16 mouse cellular contexts compared by ENCODE assay signal in the genomic region with DNA sequence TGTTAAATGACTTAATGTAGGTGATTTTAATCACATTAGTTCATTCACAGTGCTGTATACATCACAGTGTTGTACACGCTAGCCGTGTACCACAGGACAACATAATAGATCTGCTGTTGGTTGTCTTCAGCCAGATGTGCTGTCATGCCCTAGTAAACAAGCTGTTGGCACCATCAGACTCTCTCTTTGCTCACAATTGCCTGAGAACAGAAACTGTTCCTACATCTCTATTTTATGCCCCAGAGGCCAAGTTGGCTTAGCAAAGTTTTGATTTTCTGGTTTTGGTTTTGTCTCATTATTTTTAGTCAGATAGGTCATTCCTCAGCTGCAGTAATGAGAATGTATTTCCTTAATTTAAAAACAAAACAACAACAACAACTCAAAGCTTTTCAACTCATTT. TPM values are rescaled to one million over a fixed set of nuclear protein-coding genes. Genes with fewer than 3 reads are reported as not detected.
DNase-seq lines count a peak whose midpoint lies in the region; TF ChIP-seq lines count a peak whose summit lies in the region.
"Had no signal": no experiment of that assay in that cellular context is flagged by ENCODE, and none has a peak within 500 bp of the region (broad histone marks: within the 10 kb centered on the region; RNA-seq: fewer than 3 reads in every experiment).

No protein-coding gene starts in this region.

- no peaks in the 10 kb centered on the region for H3K79me2 ChIP-seq in liver, adult 2 months (ENCODE audit: control insufficient read depth, insufficient read depth, low read length)
- peaks cover 58% of the 10 kb centered on the region for H3K79me2 ChIP-seq in macrophage (ENCODE audit: inconsistent target)

- TF ChIP-seq POLR2A in liver, adult 2 months (IDR thresholded peaks at IDR 0.05; ENCODE audit: extremely low read depth, insufficient read depth, low read length) = no peak
- TF ChIP-seq POLR2A in bone marrow macrophage, adult 2 months (IDR thresholded peaks at IDR 0.05; ENCODE audit: borderline replicate concordance, low read depth, low read length) = no peak

- no peaks in the 10 kb centered on the region; the same call in 1 of the 2 replicates for H3K36me3 ChIP-seq in liver, adult 2 months (ENCODE audit: control insufficient read depth, insufficient read depth, low read length)
- peaks cover 8% of the 10 kb centered on the region for H3K36me3 ChIP-seq in macrophage (ENCODE audit: inconsistent target)
- peaks cover 46% of the 10 kb centered on the region for H3K36me3 ChIP-seq in forebrain, embryonic 10.5 days (replicated peaks)

- 77% methylated on average over 2 of the region's 2 CpGs for WGBS in liver, adult 2 months
- 63% methylated on average over 2 of the region's 2 CpGs for WGBS in macrophage (ENCODE audit: missing documents)
- WGBS in forebrain, embryonic 10.5 days = 95% methylated on average over 2 of the region's 2 CpGs

- intact Hi-C loops in heart, postnatal 36 days (cut with DNase I) = no loop called here

- no peak for TF ChIP-seq CTCF in liver, adult 2 months (IDR thresholded peaks at IDR 0.05; ENCODE audit: low read depth, low read length)
- TF ChIP-seq CTCF in bone marrow macrophage, adult 2 months (IDR thresholded peaks at IDR 0.05; ENCODE audit: low read depth, low read length) = no peak

- no peak for DNase-seq in liver, adult 2 months (ENCODE audit: extremely low read depth, low read depth, low spot score)
- DNase-seq in liver = no peak
- DNase-seq in CD4-positive helper T cell, adult 2 months (ENCODE audit: low read depth, low spot score) = peak; percentile 49
- no peak for DNase-seq in ovary, postnatal 36 days (ENCODE audit: low spot score)
- DNase-seq in forebrain, embryonic 10.5 days (ENCODE audit: extremely low spot score, low spot score) = no peak
- no peak for DNase-seq in heart, postnatal 36 days
- DNase-seq: adrenal gland, postnatal 14 days; kidney, postnatal 14 days had no signal

- peak overlapping the region; percentile 34 for H3K4me3 ChIP-seq in liver, adult 2 months (ENCODE audit: insufficient read depth, low read depth, low read length)
- H3K4me3 ChIP-seq in bone marrow macrophage, adult 2 months (ENCODE audit: insufficient read depth, low read length) = peak overlapping the region; percentile 68
- peak overlapping the region; percentile 64 for H3K4me3 ChIP-seq in macrophage (ENCODE audit: inconsistent target)
- H3K4me3 ChIP-seq in forebrain, embryonic 10.5 days = no peak overlapping the region
- H3K4me3 ChIP-seq: embryonic facial prominence, embryonic 13.5 days; forebrain, embryonic 13.5 days; limb, embryonic 13.5 days had no signal

- no peak overlapping the region for H3K27ac ChIP-seq in liver, adult 2 months (replicated peaks; ENCODE audit: insufficient read depth, low read depth, low read length)
- H3K27ac ChIP-seq in bone marrow macrophage, adult 2 months (ENCODE audit: insufficient read depth, low read depth, low read length) = peak overlapping the region; percentile 93
- H3K27ac ChIP-seq in macrophage = peak overlapping the region; percentile 98
- no peak overlapping the region for H3K27ac ChIP-seq in forebrain, embryonic 10.5 days
- H3K27ac ChIP-seq: embryonic facial prominence, embryonic 13.5 days; forebrain, embryonic 13.5 days; limb, embryonic 13.5 days had no signal

- peaks cover 5% of the 10 kb centered on the region for H3K4me1 ChIP-seq in liver, adult 2 months (ENCODE audit: control insufficient read depth, insufficient read depth, low read length)
- H3K4me1 ChIP-seq in bone marrow macrophage, adult 2 months (ENCODE audit: control insufficient read depth, insufficient read depth, low read length) = peaks cover 46% of the 10 kb centered on the region
- H3K4me1 ChIP-seq in forebrain, embryonic 10.5 days = peaks cover 7% of the 10 kb centered on the region; the same call in 1 of the 2 replicates

- H3K9ac ChIP-seq in liver, adult 2 months (ENCODE audit: low read depth, low read length) = no peak overlapping the region
- H3K9ac ChIP-seq: embryonic facial prominence, embryonic 13.5 days; forebrain, embryonic 13.5 days; limb, embryonic 13.5 days had no signal

- H3K27me3 ChIP-seq in liver, adult 2 months (ENCODE audit: control insufficient read depth, insufficient read depth, low read length) = no peaks in the 10 kb centered on the region
- no peaks in the 10 kb centered on the region for H3K27me3 ChIP-seq in forebrain, embryonic 10.5 days (ENCODE audit: poor library complexity, severe bottlenecking)
- H3K27me3 ChIP-seq: embryonic facial prominence, embryonic 13.5 days; forebrain, embryonic 13.5 days; limb, embryonic 13.5 days had no signal

- H3K9me3 ChIP-seq in forebrain, embryonic 10.5 days = no peaks in the 10 kb centered on the region
- H3K9me3 ChIP-seq: embryonic facial prominence, embryonic 13.5 days; forebrain, embryonic 13.5 days; limb, embryonic 13.5 days had no signal

RNA-seq across cellular contexts. Expression of a gene that starts 0.7 kb away (rescaled TPM):
- 0.13 and 0.18 TPM in 2 replicates for total RNA-seq in liver, adult 2 months (2014; rRNA removed)
- polyA plus RNA-seq in liver, adult 2 months (2012; rRNA removed) = 0.04 and 0.23 TPM in 2 replicates
- polyA plus RNA-seq in bone marrow macrophage, adult 2 months (2012; ENCODE audit: insufficient read depth, insufficient read length, missing spikeins) = 30.8 and 33.9 TPM in 2 replicates
- total RNA-seq in macrophage (2018; cell fraction: chromatin; rRNA removed) = 10 to 100 TPM in 21 of 26 experiments, 1 to 10 TPM in 5; 2.7 to 35.0 (median 22.9) TPM
- 10 to 100 TPM in 25 of 26 experiments, 1 to 10 TPM in 1; 7.8 to 17.8 (median 14.0) TPM for total RNA-seq in macrophage (2018; cell fraction: cytosol; rRNA removed)
- total RNA-seq in macrophage (2018; cell fraction: nucleus; rRNA removed) = 10 to 100 TPM in 24 of 26 experiments, 1 to 10 TPM in 2; 5.1 to 44.0 (median 21.8) TPM
- polyA plus RNA-seq in macrophage (2018) = 12.0 to 26.9 TPM (median 22.2 TPM) in 3 replicates
- polyA plus RNA-seq in forebrain, embryonic 10.5 days (2016; fragmentation: Nextera tagmentation; extraction: Ambion mirVana) = 0.79 and 0.86 TPM in 2 replicates
- under 1 TPM; 0.11 TPM for total RNA-seq in heart, postnatal 36 days (2021)
- total RNA-seq: adrenal gland, postnatal 14 days; midbrain, postnatal 0 days had no signal

RNA-seq across cellular contexts. Expression of a gene that starts 0.7 kb away (rescaled TPM):
- total RNA-seq in liver, adult 2 months (2014; rRNA removed) = 2.1 and 2.6 TPM in 2 replicates
- 0.72 and 1.5 TPM in 2 replicates for polyA plus RNA-seq in liver, adult 2 months (2012; rRNA removed)
- polyA plus RNA-seq in bone marrow macrophage, adult 2 months (2012; ENCODE audit: insufficient read depth, insufficient read length, missing spikeins) = 423 and 440 TPM in 2 replicates
- 100 to 1,000 TPM in 16 of 26 experiments, 10 to 100 TPM in 10; 15.8 to 244 (median 113) TPM for total RNA-seq in macrophage (2018; cell fraction: chromatin; rRNA removed)
- total RNA-seq in macrophage (2018; cell fraction: cytosol; rRNA removed) = 100 to 1,000 TPM; 334 to 519 (median 442) TPM
- total RNA-seq in macrophage (2018; cell fraction: nucleus; rRNA removed) = 100 to 1,000 TPM in 25 of 26 experiments, 10 to 100 TPM in 1; 94.6 to 560 (median 329) TPM
- polyA plus RNA-seq in macrophage (2018) = 439 to 590 TPM (median 443 TPM) in 3 replicates
- polyA plus RNA-seq in forebrain, embryonic 10.5 days (2016; fragmentation: Nextera tagmentation; extraction: Ambion mirVana) = 2.1 and 2.6 TPM in 2 replicates
- total RNA-seq in heart, postnatal 36 days (2021) = 1 to 10 TPM; 3.1 to 3.7 TPM

RNA-seq across cellular contexts. Expression of a gene that starts 6.2 kb away (rescaled TPM):
- total RNA-seq in liver, adult 2 months (2014; rRNA removed) = 0.54 and 0.65 TPM in 2 replicates
- polyA plus RNA-seq in liver, adult 2 months (2012; rRNA removed) = 1.1 and 2.6 TPM in 2 replicates
- polyA plus RNA-seq in bone marrow macrophage, adult 2 months (2012; ENCODE audit: insufficient read depth, insufficient read length, missing spikeins) = 333 and 359 TPM in 2 replicates
- total RNA-seq in macrophage (2018; cell fraction: chromatin; rRNA removed) = 100 to 1,000 TPM in 16 of 26 experiments, 10 to 100 TPM in 10; 11.0 to 220 (median 121) TPM
- 100 to 1,000 TPM; 109 to 178 (median 145) TPM for total RNA-seq in macrophage (2018; cell fraction: cytosol; rRNA removed)
- 100 to 1,000 TPM in 22 of 26 experiments, 10 to 100 TPM in 4; 35.6 to 316 (median 172) TPM for total RNA-seq in macrophage (2018; cell fraction: nucleus; rRNA removed)
- polyA plus RNA-seq in macrophage (2018) = 141 to 593 TPM (median 289 TPM) in 3 replicates
- 0.36 and 0.64 TPM in 2 replicates for polyA plus RNA-seq in forebrain, embryonic 10.5 days (2016; fragmentation: Nextera tagmentation; extraction: Ambion mirVana)
- total RNA-seq in heart, postnatal 36 days (2021) = 1 to 10 TPM in 1 of 2 experiments, under 1 TPM in 1; 0.86 to 2.4 TPM
- polyA plus RNA-seq: forebrain, embryonic 13.5 days; neural tube, embryonic 14.5 days had no signal

RNA-seq across cellular contexts. Expression of a gene that starts 25.9 kb away (rescaled TPM):
- not detected in 2 replicates for total RNA-seq in liver, adult 2 months (2014; rRNA removed)
- polyA plus RNA-seq in liver, adult 2 months (2012; rRNA removed) = not detected in 2 replicates
- polyA plus RNA-seq in bone marrow macrophage, adult 2 months (2012; ENCODE audit: insufficient read depth, insufficient read length, missing spikeins) = 0.48 TPM in 1 of 2 replicates, not detected in the other
- 1 to 10 TPM in 8 of 26 experiments, under 1 TPM in 11, not detected in 7; 0.30 to 2.5 (median 0.92) TPM for total RNA-seq in macrophage (2018; cell fraction: chromatin; rRNA removed)
- total RNA-seq in macrophage (2018; cell fraction: cytosol; rRNA removed) = under 1 TPM in 14 of 26 experiments, not detected in 12; 0.03 to 0.29 (median 0.07) TPM
- total RNA-seq in macrophage (2018; cell fraction: nucleus; rRNA removed) = 1 to 10 TPM in 1 of 26 experiments, under 1 TPM in 18, not detected in 7; 0.21 to 1.2 (median 0.42) TPM
- polyA plus RNA-seq in macrophage (2018) = 0.11 to 0.34 TPM in 2 of 3 replicates, not detected in the other
- 0.24 and 0.37 TPM in 2 replicates for polyA plus RNA-seq in forebrain, embryonic 10.5 days (2016; fragmentation: Nextera tagmentation; extraction: Ambion mirVana)
- not detected for total RNA-seq in heart, postnatal 36 days (2021)
- total RNA-seq: heart, postnatal 14 days had no signal

Comparison
In these comparisons a context has a peak if more than half of its experiments do, and no peak if none do; other contexts are left out.
1. H3K27ac ChIP-seq: peak in bone marrow macrophage, adult 2 months (single experiment) and macrophage (single experiment); none in liver, adult 2 months (single experiment) and forebrain, embryonic 10.5 days (single experiment).
2. RNA of a gene that starts 0.7 kb away (polyA plus RNA-seq): 439 to 590 TPM in macrophage and 423 to 440 TPM in bone marrow macrophage, adult 2 months; 2.1 to 2.6 TPM in forebrain, embryonic 10.5 days and 0.72 to 1.5 TPM in liver, adult 2 months; every median in the first group is over 100 times any median in the second.
3. RNA of a gene that starts 6.2 kb away (polyA plus RNA-seq): 141 to 593 TPM in macrophage and 333 to 359 TPM in bone marrow macrophage, adult 2 months; 1.1 to 2.6 TPM in liver, adult 2 months and 0.36 to 0.64 TPM in forebrain, embryonic 10.5 days; every median in the first group is over 10 times any median in the second.